Mouse (Mus musculus) hindbrain, embryonic 16.5 days (tissue): ENCODE measurements at regions not wholly inside any gene's neighbourhood (a gene's known extent, or its start where the extent isn't known, plus 50 kb on each side); places are given as distances from the start of the nearest gene placed in this dataset. TPM values are rescaled to one million over a fixed set of nuclear protein-coding genes. Genes with fewer than 3 reads are reported as not detected.
A peak's percentile ranks its signal among the peaks of the same experiment; 100 is the strongest.
"Not testable (repeated sequence)": the region's sequence is repeated elsewhere in the genome, so short reads cannot be mapped to it uniquely, and the experiment has no call there.

Source experiments
- ATAC-seq: fragments of 200-750 bp; cut with Nextera tagmentation; 2 replicates; pipeline ENCODE4 v1.8.0; 2017; ENCODE audit warnings: moderate TSS enrichment, moderate library complexity
- H3K27ac ChIP-seq: fragments of 300-500 bp; sonication (generic); 2 replicates; pipeline ENCODE4 v1.5.1; 2014; ENCODE audit warnings: low read depth, mild to moderate bottlenecking, control low read depth, low read length, moderate library complexity
- H3K27me3 ChIP-seq: fragments of 300-500 bp; sonication (generic); replicated peaks from 2 replicates; pipeline ENCODE4 v1.6.1; 2014; ENCODE audit warnings: low read length; ENCODE audit not compliant: control insufficient read depth, insufficient read depth
- H3K36me3 ChIP-seq: fragments of 300-500 bp; sonication (generic); 2 replicates; pipeline ENCODE4 v1.6.1; 2014; ENCODE audit warnings: mild to moderate bottlenecking, low read length, moderate library complexity, mixed read lengths; ENCODE audit not compliant: control insufficient read depth, insufficient read depth
- H3K4me1 ChIP-seq: fragments of 300-500 bp; sonication (generic); 2 replicates; pipeline ENCODE4 v1.6.1; 2014; ENCODE audit warnings: low read depth, low read length; ENCODE audit not compliant: control insufficient read depth, insufficient read depth
- H3K4me2 ChIP-seq: fragments of 300-500 bp; sonication (generic); 2 replicates; pipeline ENCODE4 v1.6.1; 2014; ENCODE audit warnings: mild to moderate bottlenecking, low read length, control low read depth, moderate library complexity
- H3K4me3 ChIP-seq: fragments of 300-500 bp; sonication (generic); 2 replicates; pipeline ENCODE4 v1.5.1; 2014; ENCODE audit warnings: mild to moderate bottlenecking, low read length, control low read depth, moderate library complexity
- H3K9ac ChIP-seq: fragments of 300-500 bp; sonication (generic); 2 replicates; pipeline ENCODE4 v1.6.1; 2014; ENCODE audit warnings: low read depth, mild to moderate bottlenecking, control low read depth, low read length, moderate library complexity
- H3K9me3 ChIP-seq: fragments of 300-500 bp; sonication (generic); 2 replicates; pipeline ENCODE4 v1.6.1; 2014; ENCODE audit warnings: mild to moderate bottlenecking, low read length, moderate library complexity; ENCODE audit not compliant: control insufficient read depth
- WGBS: fragments of 180-500 bp; shearing (Covaris S2); extraction: QIAGEN DNeasy Blood & Tissue Kit; methylation state at CpG from one replicate; pipeline ENCODE4 v1.1.7; 2014; 5-methylcytosine and 5-hydroxymethylcytosine counted together
- microRNA-seq: library from miRNA; unstranded; fragments of <30 nt; microRNA quantifications from one replicate; pipeline ENCODE4, GENCODE M21; 2017

DNA sequence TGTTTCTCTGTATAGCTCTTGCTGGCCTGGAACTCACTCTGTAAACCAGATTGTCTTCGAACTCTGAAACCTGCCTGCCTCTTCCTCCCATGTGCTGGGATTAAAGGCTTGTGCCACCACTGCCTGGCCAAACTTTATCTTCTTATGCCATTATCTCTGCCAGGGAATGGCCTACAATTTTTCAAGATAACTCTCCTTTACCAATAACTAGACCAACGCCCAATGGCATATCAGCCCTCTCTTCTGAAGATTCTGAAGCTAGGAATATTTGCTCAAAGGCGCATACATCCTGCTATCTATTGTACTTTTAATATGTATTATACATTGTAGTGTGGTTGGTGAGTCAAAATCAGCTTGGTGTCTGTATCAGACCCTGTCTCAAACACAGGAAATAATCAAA lies 235.4 kb upstream of the Cts3 start:
- WGBS = 90% methylated on average over 3 of the region's 3 CpGs

DNA sequence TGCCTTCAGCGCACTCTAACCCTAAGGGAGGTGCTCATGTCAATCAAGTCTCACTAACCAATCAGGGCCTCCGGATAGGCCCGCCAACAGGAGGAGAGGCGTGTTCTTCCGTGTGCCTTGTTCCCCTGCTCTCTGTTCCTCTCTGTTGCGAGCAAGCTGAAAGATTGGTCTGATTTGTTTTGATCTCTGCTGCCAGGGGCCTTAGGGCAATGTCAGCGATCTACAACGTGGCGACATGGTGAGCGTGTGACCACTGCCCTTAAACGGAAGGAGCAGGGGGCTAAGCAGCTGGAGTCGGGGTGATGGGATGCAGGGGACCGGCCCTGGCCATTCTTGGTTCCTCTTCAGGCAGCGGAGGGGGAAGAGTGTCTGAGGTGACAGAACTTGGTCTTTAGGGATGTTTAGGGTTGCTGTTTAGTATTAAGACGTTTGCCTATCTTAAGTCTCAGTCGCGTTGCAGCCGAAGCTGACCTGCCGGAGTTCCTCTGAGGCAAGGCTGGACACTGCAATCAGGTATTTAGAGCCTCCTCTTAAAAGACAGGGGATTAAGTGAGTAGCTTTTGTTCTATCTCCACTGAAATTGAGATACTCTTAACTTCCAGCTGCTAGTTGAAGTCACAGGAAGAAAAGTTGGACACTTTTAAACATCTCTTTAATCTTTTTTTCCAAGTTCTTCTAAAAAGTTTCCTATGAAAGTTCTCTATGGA lies 234.4 kb upstream of the Cts3 start:
- H3K9me3 ChIP-seq, H3K27ac ChIP-seq, H3K27me3 ChIP-seq, H3K36me3 ChIP-seq, H3K4me1 ChIP-seq: not testable (repeated sequence)
- H3K4me3 ChIP-seq = peak overlapping the region; percentile 57
- H3K4me2 ChIP-seq = peak overlapping the region; percentile 56
- H3K9ac ChIP-seq = peak overlapping the region; percentile 68
- WGBS = 1% methylated on average over 16 of the region's 19 CpGs
- ATAC-seq = peak; percentile 86

More for the DNA sequence above, 235.4 kb upstream of the Cts3 start:
- H3K9me3 ChIP-seq, H3K27me3 ChIP-seq, H3K9ac ChIP-seq, ATAC-seq, H3K27ac ChIP-seq, H3K4me1 ChIP-seq, H3K4me2 ChIP-seq, H3K4me3 ChIP-seq, H3K36me3 ChIP-seq: not testable (repeated sequence)

DNA sequence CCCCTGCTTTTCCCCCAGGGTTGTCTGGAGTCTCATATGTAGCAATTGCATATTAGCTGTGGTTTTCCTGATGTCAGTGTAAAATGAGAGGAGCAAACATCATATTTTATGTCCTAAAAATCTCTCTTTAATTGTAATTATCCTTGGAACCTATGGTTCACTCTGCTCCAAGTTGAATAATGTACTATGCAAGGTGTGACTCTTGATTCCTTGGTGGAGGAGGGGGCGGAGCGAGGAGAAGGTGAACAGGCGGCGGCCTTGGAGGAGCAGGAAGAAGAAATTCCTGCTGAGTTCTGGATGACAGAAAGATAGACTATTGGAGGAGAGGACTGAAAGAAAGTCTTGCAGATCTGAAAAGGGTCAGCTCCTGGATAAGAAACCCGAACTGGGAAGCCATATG lies 233.8 kb upstream of the Cts3 start:
- not testable (repeated sequence) for H3K4me1 ChIP-seq, H3K9ac ChIP-seq, H3K27ac ChIP-seq, H3K27me3 ChIP-seq, H3K9me3 ChIP-seq, ATAC-seq, H3K36me3 ChIP-seq
- H3K4me2 ChIP-seq = peak overlapping the region; percentile 56
- WGBS = 20% methylated on average over 5 of the region's 5 CpGs
- peak overlapping the region; percentile 57 for H3K4me3 ChIP-seq

DNA sequence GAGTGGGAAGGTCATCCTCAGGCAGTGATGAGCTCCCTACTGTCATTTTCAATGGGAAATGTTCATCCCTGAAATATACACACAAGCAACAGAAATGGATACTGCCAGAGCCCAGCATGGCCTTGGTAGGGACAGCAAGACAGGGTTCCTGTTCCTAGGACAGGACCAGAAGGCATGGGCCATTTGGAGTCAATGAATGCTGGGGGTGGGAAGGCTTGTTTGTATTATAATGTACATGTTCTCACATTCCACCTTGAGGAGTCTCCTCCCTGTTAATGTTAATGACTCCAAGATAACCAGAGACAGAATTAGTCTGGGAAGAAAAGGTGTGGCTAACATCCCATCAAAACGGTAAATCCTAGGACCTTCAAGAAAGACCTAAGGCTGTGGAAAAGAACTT lies 193.5 kb upstream of the Cts3 start:
- not testable (repeated sequence) for H3K9ac ChIP-seq, H3K9me3 ChIP-seq, H3K4me2 ChIP-seq, H3K27me3 ChIP-seq, H3K27ac ChIP-seq, H3K4me3 ChIP-seq, H3K4me1 ChIP-seq, ATAC-seq, H3K36me3 ChIP-seq
- 83% methylated on average over 1 of the region's 1 CpGs for WGBS

Small RNAs in the stretch of these regions (microRNA-seq; reads per million reads assigned to microRNA genes)
- gene Gm23739 = not detected
